Mouse (Mus musculus): ENCODE data around the gene 2310061I04Rik.

The 2310061I04Rik gene

DNA sequence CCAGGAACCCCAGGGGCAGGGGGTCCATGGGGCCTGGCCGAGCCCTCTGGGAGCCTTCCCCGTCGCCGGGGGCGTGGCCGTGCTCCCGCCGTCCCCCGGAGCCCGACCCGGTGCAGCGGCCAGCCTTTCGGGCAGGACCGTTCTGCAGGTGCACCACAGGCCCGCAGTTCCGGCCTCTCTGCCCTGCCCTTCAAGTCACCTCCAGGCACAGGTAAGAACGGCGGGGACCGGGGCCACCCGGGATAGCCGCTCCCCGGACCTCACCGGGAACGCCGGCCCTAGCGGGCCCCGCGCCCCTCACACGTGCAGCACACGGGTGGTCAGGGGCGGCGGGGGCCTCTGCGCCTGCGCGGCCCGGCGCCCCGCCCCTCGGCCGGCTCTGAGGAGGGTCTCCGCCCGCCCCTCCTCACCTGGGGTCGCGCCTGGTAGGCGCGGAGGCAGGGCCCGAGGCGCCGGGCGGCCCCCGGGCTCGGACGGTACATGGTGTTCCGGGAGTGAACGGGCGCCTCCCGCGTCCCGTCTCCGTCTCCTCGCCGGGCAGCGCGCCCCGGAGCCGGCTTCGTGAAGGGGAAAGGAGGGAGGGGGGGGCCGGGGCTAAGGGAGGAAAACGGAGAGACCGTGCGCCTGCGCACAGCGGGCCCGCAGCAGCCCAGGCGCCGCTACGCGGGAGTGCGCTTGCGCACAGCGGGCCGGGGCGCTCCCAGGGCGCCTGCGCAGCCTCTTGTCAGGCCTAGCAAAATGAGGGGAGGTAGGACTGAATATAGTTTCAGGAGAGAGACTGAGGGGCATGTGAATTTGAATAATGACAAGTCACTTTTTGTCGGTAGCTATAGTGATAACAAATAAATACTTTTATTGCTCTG, at the start of gene 2310061I04Rik:
TSS of gene 2310061I04Rik (minus strand) at position 651 of the 863 bp plus-strand sequence.
- in situ Hi-C loops (cut with MboI; ENCODE audit: low pct_unique_long_range_greater_than_20kb in 1 of 2, low sequenced_read_pairs in 2 of 2, unreplicated experiment in 1 of 2) = no loop called here

DNA sequence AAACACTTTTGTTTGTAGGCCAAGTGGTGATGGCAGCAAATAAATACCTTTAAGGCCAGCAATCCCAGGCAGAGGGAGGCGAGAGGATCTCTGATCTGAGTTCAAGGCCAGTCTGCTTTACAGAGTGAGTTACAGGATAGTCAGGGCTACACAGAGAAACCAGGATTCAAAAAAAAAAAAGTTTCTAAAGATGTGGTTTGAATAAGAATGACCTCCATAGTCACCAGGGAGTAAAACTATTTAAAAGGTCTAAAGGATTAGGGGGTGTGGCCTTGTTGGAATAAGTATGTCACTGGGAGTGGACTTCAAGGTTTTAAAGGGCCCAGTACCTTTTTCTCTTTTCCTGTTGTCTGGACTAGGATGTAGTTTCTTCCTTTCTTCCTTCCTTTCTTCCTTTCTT, 42.7 kb upstream of the 2310061I04Rik start:
- in situ Hi-C loops (cut with MboI; ENCODE audit: low pct_unique_long_range_greater_than_20kb in 1 of 2, low sequenced_read_pairs in 2 of 2, unreplicated experiment in 1 of 2) = loop anchor here in 1 of 2 experiments (5.0 kb wide), 1 partner anchor 57 kb away; no protein-coding TSS in a partner anchor

DNA sequence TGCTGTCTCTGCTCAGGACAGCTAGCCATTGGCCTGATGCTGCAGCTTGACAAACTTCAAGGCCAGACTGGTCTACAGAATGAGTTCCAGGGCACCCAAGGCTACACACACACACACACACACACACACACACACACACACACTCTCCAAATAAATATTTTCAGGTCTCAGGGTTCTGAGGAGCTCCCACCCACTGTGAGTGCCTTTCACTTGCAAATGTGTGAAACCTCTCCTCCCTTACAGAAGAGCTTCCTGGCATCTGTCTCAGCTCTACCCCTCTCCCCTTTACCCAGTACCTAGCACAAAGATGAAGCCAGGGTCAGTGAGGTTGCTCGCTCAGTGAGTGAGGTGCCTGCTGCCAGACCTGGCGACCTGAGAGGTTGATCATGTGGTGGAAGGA, 41.9 kb upstream of the 2310061I04Rik start:
- in situ Hi-C loops (cut with MboI; ENCODE audit: low pct_unique_long_range_greater_than_20kb in 1 of 2, low sequenced_read_pairs in 2 of 2, unreplicated experiment in 1 of 2) = loop anchor here in 1 of 2 experiments (5.0 kb wide), 1 partner anchor 58 kb away; no protein-coding TSS in a partner anchor

DNA sequence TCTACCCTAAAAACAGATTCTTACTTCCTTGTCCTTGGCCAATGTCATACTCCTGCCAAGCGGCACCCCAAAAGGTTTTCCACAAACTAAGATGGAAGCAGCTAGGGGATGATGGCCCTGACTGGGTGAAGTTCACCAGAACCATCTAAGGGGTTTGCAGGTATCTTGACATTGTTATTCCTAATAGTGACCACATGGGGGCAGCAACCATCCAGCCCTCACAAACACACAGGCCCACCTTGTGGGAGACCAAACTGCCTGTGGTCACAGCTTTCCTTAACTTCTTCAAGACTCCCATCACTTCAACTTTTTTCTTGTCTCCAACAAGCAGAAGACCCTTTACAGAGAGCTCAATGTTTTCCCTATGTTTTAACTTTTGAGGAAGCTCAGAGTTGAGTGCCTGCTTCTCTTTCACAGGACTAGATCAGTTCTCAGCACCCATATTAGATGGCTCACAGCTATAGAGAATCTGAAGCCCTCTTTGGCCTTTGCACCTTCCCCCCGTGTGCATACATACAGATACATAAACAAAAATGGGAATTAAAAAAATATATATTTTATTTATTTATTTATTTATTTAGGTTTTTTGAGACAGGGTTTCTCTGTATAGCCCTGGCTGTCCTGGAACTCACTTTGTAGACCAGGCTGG, 40.6 kb upstream of the 2310061I04Rik start:
- in situ Hi-C loops (cut with MboI; ENCODE audit: low pct_unique_long_range_greater_than_20kb in 1 of 2, low sequenced_read_pairs in 2 of 2, unreplicated experiment in 1 of 2) = loop anchor here in 1 of 2 experiments (5.0 kb wide), 1 partner anchor 59 kb away; no protein-coding TSS in a partner anchor

DNA sequence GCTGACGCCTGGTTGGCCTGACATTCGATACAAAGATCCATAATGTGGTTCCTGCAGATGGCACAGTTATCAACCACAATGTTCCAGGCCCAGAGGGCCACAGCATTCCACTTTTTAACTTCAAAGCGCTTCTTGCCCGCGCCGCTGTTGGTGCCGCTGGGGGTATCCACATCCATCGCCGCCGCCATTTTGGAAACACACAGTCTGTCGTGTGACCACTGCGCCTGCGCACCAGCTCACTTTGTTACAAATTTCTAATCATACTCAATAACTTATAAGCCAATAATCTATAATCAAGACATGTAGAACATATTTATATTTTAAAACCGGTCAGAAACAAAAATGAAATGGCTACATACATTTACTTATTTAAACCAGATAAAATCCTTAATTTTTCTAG, 38.5 kb upstream of the 2310061I04Rik start:
- in situ Hi-C loops (cut with MboI; ENCODE audit: low pct_unique_long_range_greater_than_20kb in 1 of 2, low sequenced_read_pairs in 2 of 2, unreplicated experiment in 1 of 2) = loop anchor here in 1 of 2 experiments (5.0 kb wide), 1 partner anchor 62 kb away; no protein-coding TSS in a partner anchor

DNA sequence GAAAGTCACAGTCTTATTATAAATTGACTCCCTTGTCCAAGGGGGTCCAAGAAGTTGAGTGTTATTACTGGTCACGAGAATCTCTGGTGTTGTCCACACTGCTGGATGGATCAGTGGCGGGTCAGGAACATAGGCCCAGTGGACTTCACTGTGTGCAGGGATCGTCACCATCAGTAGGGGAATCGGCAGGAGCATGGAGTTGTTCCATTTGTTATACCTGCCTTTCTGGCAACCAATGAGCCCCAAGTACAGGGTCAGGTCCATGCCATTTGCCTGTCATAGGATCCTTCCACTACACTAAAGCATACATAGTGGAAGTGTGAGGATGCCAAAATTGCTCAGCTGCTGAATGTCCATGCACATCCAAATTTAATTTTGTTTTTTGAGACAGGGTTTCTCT, 35.4 kb upstream of the 2310061I04Rik start:
- in situ Hi-C loops (cut with MboI; ENCODE audit: low pct_unique_long_range_greater_than_20kb in 1 of 2, low sequenced_read_pairs in 2 of 2, unreplicated experiment in 1 of 2) = no loop called here

DNA sequence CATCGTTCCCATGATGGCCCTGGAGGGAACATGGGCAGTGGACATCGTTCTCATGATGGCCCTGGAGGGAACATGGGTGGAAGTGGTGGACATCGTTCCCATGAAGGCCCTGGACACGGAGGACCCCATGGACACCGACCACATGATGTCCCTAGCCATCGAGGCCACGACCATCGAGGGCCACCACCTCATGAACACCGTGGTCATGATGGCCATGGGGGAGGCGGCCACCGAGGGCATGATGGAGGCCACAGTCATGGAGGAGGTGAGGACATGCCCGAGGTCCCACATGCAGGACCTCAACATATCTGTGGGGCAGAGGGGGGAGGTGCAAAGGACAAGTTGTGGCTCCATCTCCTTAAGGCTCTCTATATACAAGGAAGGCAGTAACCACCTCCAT, 33.4 kb upstream of the 2310061I04Rik start:
- in situ Hi-C loops (cut with MboI; ENCODE audit: low pct_unique_long_range_greater_than_20kb in 1 of 2, low sequenced_read_pairs in 2 of 2, unreplicated experiment in 1 of 2) = no loop called here

DNA sequence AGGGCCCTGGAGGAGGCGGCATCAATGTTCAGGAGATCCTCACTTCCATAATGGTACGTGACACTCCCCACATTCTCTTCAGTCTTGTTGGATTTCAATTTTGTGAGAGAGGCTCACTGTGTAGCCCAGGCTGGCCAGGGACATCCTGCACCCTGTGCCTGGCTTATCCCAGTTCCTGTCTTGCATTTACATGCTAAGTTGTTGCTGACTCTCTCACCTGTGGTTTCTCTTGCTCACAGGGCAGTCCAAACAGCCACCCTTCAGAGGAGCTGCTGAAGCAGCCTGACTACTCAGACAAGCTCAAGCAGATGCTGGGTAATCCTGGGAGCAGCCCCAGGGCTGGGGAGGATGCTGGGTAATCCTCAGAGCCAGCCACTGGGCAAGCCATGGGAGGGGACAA, 32.3 kb upstream of the 2310061I04Rik start:
- in situ Hi-C loops (cut with MboI; ENCODE audit: low pct_unique_long_range_greater_than_20kb in 1 of 2, low sequenced_read_pairs in 2 of 2, unreplicated experiment in 1 of 2) = no loop called here

DNA sequence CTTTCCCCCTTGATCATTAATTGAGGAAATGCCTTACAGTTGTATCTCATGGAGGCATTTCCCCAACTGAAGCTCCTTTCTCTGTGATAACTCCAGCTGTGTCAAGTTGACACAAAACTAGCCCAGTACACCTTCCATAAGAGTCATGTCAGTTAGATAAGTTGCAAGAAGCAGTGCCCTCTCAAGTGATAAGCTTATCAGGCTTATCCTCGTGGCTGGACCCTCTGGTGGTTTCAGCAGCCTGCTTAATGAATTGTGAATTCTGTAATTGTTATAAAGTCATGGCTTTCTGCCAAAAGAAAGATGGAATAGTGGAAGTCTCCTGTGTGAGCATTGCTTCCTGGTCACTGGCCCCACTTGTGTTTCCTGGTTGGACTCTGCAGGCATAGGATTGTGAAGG, 30.2 kb upstream of the 2310061I04Rik start:
- in situ Hi-C loops (cut with MboI; ENCODE audit: low pct_unique_long_range_greater_than_20kb in 1 of 2, low sequenced_read_pairs in 2 of 2, unreplicated experiment in 1 of 2) = no loop called here

DNA sequence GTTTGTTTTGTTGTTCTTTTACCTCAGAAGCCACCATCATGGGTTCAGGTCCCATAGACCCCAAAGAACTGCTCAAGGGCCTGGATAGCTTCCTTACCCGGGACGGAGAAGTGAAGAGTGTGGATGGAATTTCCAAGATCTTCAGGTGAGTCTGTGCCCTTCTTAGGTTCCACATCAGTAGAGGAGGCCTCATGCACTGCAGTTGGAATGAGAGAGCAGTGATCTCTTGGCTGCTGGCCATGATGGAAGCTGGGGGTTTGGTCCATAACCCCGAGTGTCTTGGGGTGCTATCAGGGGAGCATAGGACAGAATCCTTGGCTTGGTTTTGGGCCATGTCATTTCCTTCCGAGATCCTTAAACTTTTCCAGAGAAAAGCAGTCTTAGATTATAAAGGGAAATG, 26.1 kb upstream of the 2310061I04Rik start:
- in situ Hi-C loops (cut with MboI; ENCODE audit: low pct_unique_long_range_greater_than_20kb in 1 of 2, low sequenced_read_pairs in 2 of 2, unreplicated experiment in 1 of 2) = no loop called here

DNA sequence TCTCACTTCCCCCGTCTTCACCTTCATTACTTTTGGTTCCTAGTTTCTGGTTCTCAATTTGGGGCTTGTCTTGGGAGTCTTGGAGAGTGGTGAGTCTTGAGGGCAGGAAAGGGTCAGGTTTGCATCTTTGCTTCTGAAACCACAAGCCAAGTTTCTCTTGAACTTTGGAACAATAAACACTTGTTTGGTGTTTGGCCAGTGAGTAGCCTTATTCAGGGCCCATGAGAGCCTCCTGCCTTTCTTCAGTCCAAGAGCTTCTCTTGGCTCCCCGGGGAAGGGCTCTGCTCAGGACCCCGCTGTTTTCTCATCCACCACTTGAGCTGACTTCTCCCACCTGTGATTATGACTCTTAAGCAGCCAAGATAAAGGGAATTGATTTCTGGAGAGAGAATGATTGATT, 25.3 kb upstream of the 2310061I04Rik start:
- in situ Hi-C loops (cut with MboI; ENCODE audit: low pct_unique_long_range_greater_than_20kb in 1 of 2, low sequenced_read_pairs in 2 of 2, unreplicated experiment in 1 of 2) = no loop called here

DNA sequence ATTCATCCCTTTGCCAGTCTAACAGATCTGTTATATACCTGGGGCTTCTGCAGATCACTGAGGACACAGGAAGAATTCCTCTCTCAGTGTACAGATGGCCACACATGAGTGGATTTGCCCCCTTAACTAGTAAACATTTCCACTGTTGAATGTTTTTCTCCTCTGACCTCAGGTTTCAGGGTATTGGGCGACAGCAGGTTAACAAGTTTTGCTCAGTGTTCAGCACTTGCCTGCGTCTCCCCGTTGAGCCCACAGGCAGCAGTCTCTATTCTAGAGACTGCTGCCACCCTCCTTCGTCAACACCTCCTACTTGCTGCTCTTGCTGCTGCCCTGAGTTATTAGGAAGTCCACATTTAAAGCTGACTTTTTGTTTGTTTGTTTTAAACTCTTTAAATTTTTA, 24.5 kb upstream of the 2310061I04Rik start:
- in situ Hi-C loops (cut with MboI; ENCODE audit: low pct_unique_long_range_greater_than_20kb in 1 of 2, low sequenced_read_pairs in 2 of 2, unreplicated experiment in 1 of 2) = no loop called here

DNA sequence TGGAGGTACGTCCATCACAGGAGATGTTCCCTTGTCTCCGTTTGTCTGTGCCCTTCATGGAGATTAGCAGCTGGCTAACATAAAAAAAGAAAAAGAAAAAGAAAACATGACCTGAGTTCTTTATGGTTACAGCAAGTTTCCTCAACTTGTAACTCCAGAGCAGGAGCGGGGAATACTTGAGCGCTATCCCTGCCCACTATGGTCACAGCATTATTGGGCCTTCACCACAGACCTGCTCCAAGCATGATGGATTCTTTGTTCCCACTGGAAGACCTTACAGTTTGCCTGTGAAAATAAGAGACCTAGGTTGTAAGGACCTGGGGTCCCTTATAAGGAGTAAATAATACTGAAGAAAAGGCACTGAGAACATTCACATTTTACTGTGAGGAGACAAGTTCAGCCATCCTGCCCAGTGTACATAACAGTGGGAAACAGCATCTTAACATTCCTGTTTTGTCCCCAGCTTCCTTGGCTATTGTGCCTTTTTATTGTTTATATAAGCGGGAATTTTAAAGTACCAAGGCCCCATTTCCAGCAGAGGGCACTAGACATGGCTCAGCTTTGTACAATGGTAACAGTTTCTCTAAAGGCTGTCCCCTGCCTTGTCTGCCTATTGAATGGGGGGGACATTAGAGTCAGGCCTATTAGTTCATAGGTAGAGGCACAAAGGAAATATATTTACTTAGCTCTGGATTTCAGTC, 23.8 kb upstream of the 2310061I04Rik start:
- in situ Hi-C loops (cut with MboI; ENCODE audit: low pct_unique_long_range_greater_than_20kb in 1 of 2, low sequenced_read_pairs in 2 of 2, unreplicated experiment in 1 of 2) = no loop called here

DNA sequence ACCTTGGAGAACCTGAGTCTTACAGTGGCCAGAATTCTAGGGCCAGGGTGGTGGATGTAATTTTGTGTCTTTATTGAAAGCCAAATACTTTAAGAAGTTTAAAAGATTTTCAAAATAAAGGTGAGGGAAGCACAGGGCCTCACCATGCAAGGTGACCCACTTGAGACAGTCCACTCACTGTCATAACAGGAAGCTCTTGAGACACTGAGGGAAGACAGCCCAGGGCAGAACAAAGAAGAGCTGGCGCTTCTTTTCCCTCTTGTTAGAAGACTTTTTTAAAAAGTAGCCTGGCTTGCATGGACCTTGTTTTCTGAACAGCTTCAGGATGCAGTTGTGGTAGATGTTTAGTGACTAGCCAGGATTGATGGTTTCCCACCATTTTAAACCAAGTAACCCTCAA, 23.2 kb upstream of the 2310061I04Rik start:
- in situ Hi-C loops (cut with MboI; ENCODE audit: low pct_unique_long_range_greater_than_20kb in 1 of 2, low sequenced_read_pairs in 2 of 2, unreplicated experiment in 1 of 2) = no loop called here

DNA sequence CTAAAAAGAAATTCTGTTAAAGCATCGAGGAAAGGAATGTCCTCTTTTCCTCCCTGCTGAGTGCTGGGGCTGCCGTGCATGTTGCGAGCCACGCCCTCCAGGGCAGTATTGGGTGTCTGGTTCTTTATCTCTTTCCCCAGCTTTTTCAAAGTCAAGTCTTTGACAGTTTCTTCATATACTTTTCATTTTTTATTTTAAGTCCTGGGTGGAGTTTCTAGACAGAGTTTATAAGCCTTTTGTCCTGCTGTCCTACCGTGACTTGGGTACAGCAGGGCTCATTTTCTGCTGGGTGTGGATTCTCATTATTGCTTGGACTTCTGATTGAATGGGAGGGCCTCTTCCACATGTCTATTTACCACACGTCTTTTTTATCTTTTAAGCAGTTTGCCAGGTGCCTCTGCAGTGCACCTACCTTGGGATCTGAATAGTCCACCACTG, 22.7 kb upstream of the 2310061I04Rik start:
- in situ Hi-C loops (cut with MboI; ENCODE audit: low pct_unique_long_range_greater_than_20kb in 1 of 2, low sequenced_read_pairs in 2 of 2, unreplicated experiment in 1 of 2) = no loop called here

DNA sequence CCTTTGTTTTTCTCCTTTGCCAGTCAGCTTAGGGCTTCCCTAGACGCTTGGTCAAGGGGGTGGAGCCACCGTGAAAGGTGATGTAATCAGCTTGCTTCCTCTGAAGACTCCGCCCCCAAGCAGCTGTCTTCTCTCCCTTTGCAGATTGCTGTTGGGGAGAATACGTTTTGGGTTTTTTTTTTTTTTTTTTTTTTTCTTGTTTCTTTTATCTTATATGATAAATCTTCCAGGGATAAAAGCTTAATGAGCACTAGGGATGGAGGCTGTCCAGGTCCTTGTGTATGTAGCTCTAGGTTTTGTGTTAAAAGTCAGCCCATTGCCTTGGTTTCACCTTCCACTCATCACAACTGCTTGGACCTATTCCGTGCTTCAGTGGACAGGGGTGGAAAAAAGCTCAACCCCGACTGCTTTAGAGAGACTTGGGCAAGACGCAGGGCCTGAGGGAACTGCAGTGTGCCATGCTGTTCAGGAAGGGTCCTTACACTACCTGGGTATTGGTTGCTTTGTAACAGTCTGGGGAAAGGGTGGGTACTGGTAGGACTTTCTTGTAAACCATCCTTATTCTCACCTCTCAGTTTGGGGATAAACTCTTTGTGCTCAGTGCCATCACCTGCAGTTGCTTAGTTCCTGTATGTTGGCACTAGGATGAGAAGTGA, 22.0 kb upstream of the 2310061I04Rik start:
- in situ Hi-C loops (cut with MboI; ENCODE audit: low pct_unique_long_range_greater_than_20kb in 1 of 2, low sequenced_read_pairs in 2 of 2, unreplicated experiment in 1 of 2) = no loop called here

DNA sequence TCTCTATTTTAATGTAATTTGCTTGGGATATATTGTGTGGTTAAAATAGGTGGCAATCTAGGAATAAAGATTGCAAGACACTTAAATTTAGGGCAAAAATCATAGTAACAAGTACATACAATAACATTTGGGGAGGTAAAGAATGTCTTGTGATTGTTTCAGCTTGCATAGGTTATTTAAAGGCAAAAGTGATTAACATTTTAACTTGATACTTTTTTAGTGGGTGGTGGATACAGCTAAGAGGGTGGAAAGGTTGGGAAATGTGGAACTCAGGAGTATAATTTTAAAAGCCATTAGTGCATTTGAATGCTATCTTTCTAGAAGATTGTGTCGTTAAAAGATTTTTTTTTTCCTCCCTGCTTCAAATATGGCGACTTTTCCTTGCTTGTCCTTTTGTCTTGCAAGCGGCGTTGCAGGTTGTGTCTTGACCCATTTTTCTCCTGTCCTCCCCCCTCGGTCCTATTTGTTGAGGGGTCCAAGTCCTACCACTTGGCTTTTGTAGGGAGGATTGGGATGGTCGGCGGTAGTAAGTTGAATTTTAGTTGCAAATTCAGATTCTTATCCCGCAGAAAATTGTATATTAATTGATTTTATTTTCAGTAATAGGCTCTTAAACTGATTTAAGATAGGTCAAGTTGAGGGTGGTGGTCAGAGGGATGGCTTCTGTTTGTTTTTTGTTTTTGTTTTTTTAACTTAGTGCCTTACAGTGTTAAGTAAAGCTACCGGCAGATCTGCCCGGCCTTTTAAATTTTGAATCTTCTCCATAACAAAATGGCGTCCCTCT, 21.2 kb upstream of the 2310061I04Rik start:
- in situ Hi-C loops (cut with MboI; ENCODE audit: low pct_unique_long_range_greater_than_20kb in 1 of 2, low sequenced_read_pairs in 2 of 2, unreplicated experiment in 1 of 2) = no loop called here

Data from mouse embryonic stem cell (cell line).